Mouse (Mus musculus): Measurements from ENCODE around the gene Marveld2. TPM values are rescaled to one million over a fixed set of nuclear protein-coding genes. Genes with fewer than 3 reads are reported as not detected.

Marveld2 gene
- polyA plus RNA-seq (2014; fragmentation: Illumina TruSeq; extraction: RNeasy Lipid Tissue Mini Kit (QIAGEN cat#74804); ENCODE audit: low read depth, low replicate concordance): 6.6 TPM

GRCm38 (mm10) chr13:100616181-100617087 is at the start of gene Marveld2:
Gene Marveld2 (minus strand): TSS chr13:100616971.

GRCm38 (mm10) chr13:100651439-100652186 is 34.8 kb upstream of the Marveld2 start, which contains the start of gene Taf9:
Gene Taf9 (plus strand): TSS chr13:100651579.

GRCm38 (mm10) chr13:100650550-100651438 is 34.0 kb upstream of the Marveld2 start, which contains the start of the genes Ak6 and Rad17:
Gene Ak6 (plus strand): TSS chr13:100650979.
Gene Rad17 (minus strand): TSS chr13:100651051.

GRCm38 (mm10) chr13:100552369-100553041 is 64.3 kb downstream of the Marveld2 start, which contains the start of gene Ocln:
Gene Ocln (minus strand): TSS chr13:100552718.

Other genes starting within 250 kb of the Marveld2 start
- 0.26 TPM for gene Naip1, start 164.1 kb downstream of the Marveld2 start, polyA plus RNA-seq (2014; fragmentation: Illumina TruSeq; extraction: RNeasy Lipid Tissue Mini Kit (QIAGEN cat#74804); ENCODE audit: low read depth, low replicate concordance)
- gene Gtf2h2, start 124.4 kb downstream of the Marveld2 start, polyA plus RNA-seq (2014; fragmentation: Illumina TruSeq; extraction: RNeasy Lipid Tissue Mini Kit (QIAGEN cat#74804); ENCODE audit: low read depth, low replicate concordance): 35.0 TPM
- 28.0 TPM for gene Ocln, start 64.3 kb downstream of the Marveld2 start, polyA plus RNA-seq (2014; fragmentation: Illumina TruSeq; extraction: RNeasy Lipid Tissue Mini Kit (QIAGEN cat#74804); ENCODE audit: low read depth, low replicate concordance)
- 88.9 TPM for gene Ak6, start 34.0 kb upstream of the Marveld2 start, polyA plus RNA-seq (2014; fragmentation: Illumina TruSeq; extraction: RNeasy Lipid Tissue Mini Kit (QIAGEN cat#74804); ENCODE audit: low read depth, low replicate concordance)
- gene Rad17, start 34.1 kb upstream of the Marveld2 start, polyA plus RNA-seq (2014; fragmentation: Illumina TruSeq; extraction: RNeasy Lipid Tissue Mini Kit (QIAGEN cat#74804); ENCODE audit: low read depth, low replicate concordance): 20.8 TPM
- gene Taf9, start 34.6 kb upstream of the Marveld2 start, polyA plus RNA-seq (2014; fragmentation: Illumina TruSeq; extraction: RNeasy Lipid Tissue Mini Kit (QIAGEN cat#74804); ENCODE audit: low read depth, low replicate concordance): 3.5 TPM
- gene Ccdc125, start 52.7 kb upstream of the Marveld2 start, polyA plus RNA-seq (2014; fragmentation: Illumina TruSeq; extraction: RNeasy Lipid Tissue Mini Kit (QIAGEN cat#74804); ENCODE audit: low read depth, low replicate concordance): 5.6 TPM
- 21.0 TPM for gene Cdk7, start 114.0 kb upstream of the Marveld2 start, polyA plus RNA-seq (2014; fragmentation: Illumina TruSeq; extraction: RNeasy Lipid Tissue Mini Kit (QIAGEN cat#74804); ENCODE audit: low read depth, low replicate concordance)
- gene Mrps36, start 127.7 kb upstream of the Marveld2 start, polyA plus RNA-seq (2014; fragmentation: Illumina TruSeq; extraction: RNeasy Lipid Tissue Mini Kit (QIAGEN cat#74804); ENCODE audit: low read depth, low replicate concordance): 43.9 TPM
- gene Cenph, start 158.9 kb upstream of the Marveld2 start, polyA plus RNA-seq (2014; fragmentation: Illumina TruSeq; extraction: RNeasy Lipid Tissue Mini Kit (QIAGEN cat#74804); ENCODE audit: low read depth, low replicate concordance): not detected
- not detected for gene Ccnb1, start 169.6 kb upstream of the Marveld2 start, polyA plus RNA-seq (2014; fragmentation: Illumina TruSeq; extraction: RNeasy Lipid Tissue Mini Kit (QIAGEN cat#74804); ENCODE audit: low read depth, low replicate concordance)
- 45.0 TPM for gene Slc30a5, start 216.5 kb upstream of the Marveld2 start, polyA plus RNA-seq (2014; fragmentation: Illumina TruSeq; extraction: RNeasy Lipid Tissue Mini Kit (QIAGEN cat#74804); ENCODE audit: low read depth, low replicate concordance)